Mouse (Mus musculus): Measurements from ENCODE around the gene Abca3. TPM values are rescaled to one million over a fixed set of nuclear protein-coding genes. Genes with fewer than 3 reads are reported as not detected.

The Abca3 gene
- total RNA-seq, 1 experiment from 2014 or later = 29.2 TPM

Other genes starting within 250 kb of the Abca3 start
- gene Pdpk1, start 201.0 kb upstream of the Abca3 start, total RNA-seq (2017) = 37.3 to 63.3 TPM (median 46.8 TPM) in 3 replicates
- 6.5 to 24.6 TPM (median 24.4 TPM) in 3 replicates for gene Amdhd2, start 188.2 kb upstream of the Abca3 start, total RNA-seq (2017)
- 55.6 to 90.6 TPM (median 83.3 TPM) in 3 replicates for gene Atp6v0c, start 182.2 kb upstream of the Abca3 start, total RNA-seq (2017)
- gene Tbc1d24, start 146.4 kb upstream of the Abca3 start, total RNA-seq (2017) = 0.68 to 1.0 TPM (median 0.96 TPM) in 3 replicates
- not detected in 3 replicates for gene Ntn3, start 142.4 kb upstream of the Abca3 start, total RNA-seq (2017)
- 2.9 to 6.6 TPM (median 3.1 TPM) in 3 replicates for gene Tedc2, start 131.1 kb upstream of the Abca3 start, total RNA-seq (2017)
- 1.6 to 4.6 TPM (median 2.0 TPM) in 3 replicates for gene Ccnf, start 100.5 kb upstream of the Abca3 start, total RNA-seq (2017)
- gene Abca17, start 882 bp upstream of the Abca3 start, total RNA-seq (2017) = not detected in 3 replicates
- 84.3 to 102 TPM (median 99.4 TPM) in 3 replicates for gene Rnps1, start 62.6 kb downstream of the Abca3 start, total RNA-seq (2017)
- gene Eci1, start 74.7 kb downstream of the Abca3 start, total RNA-seq (2017) = 22.1 to 36.2 TPM (median 26.0 TPM) in 3 replicates
- gene Dnase1l2, start 91.2 kb downstream of the Abca3 start, total RNA-seq (2017) = 1.6 to 2.2 TPM in 2 of 3 replicates, not detected in the other
- gene E4f1, start 118.4 kb downstream of the Abca3 start, total RNA-seq (2017) = 26.9 to 32.5 TPM (median 29.5 TPM) in 3 replicates
- gene Pgp, start 118.4 kb downstream of the Abca3 start, total RNA-seq (2017) = 8.4 to 10.1 TPM (median 9.1 TPM) in 3 replicates
- gene Bricd5, start 121.9 kb downstream of the Abca3 start, total RNA-seq (2017) = 1.3 TPM in 1 of 3 replicates, not detected in the others
- 8.4 to 19.3 TPM (median 11.2 TPM) in 3 replicates for gene Mlst8, start 127.1 kb downstream of the Abca3 start, total RNA-seq (2017)
- gene Caskin1, start 136.7 kb downstream of the Abca3 start, total RNA-seq (2017) = not detected in 3 replicates
- 83.2 to 132 TPM (median 118 TPM) in 3 replicates for gene Traf7, start 176.0 kb downstream of the Abca3 start, total RNA-seq (2017)
- gene Rab26, start 182.3 kb downstream of the Abca3 start, total RNA-seq (2017) = 0.39 TPM in 1 of 3 replicates, not detected in the others
- gene Pkd1, start 197.9 kb downstream of the Abca3 start, total RNA-seq (2017) = 9.1 to 15.7 TPM (median 11.9 TPM) in 3 replicates

Data from monocyte, adult 5-6 weeks (primary cell).